Mouse (Mus musculus) megakaryocyte-erythroid progenitor cell, adult 5-6 weeks (primary cell): ENCODE data around the gene 6330403K07Rik. TPM values are rescaled to one million over a fixed set of nuclear protein-coding genes. Genes with fewer than 3 reads are reported as not detected.

Experiments
- ATAC-seq: replicated peaks from 2 replicates; pipeline ENCODE4 v1.8.0; 2016; ENCODE audit warnings: mild to moderate bottlenecking, inconsistent platforms; ENCODE audit not compliant: severe bottlenecking, poor library complexity, low FRiP score, low TSS enrichment
- total RNA-seq, 2 experiments: library from RNA; stranded (forward) in 1 of 2; stranded (reverse) in 1 of 2; fragments of 200-1000, 215-1000 nt in 1 of 2; fragments of >200 nt in 1 of 2; fragmentation: Nextera tagmentation in 1 of 2; gene quantifications; 2 replicates each; pipeline ENCODE4 v1.2.3; 2014 to 2017

The 6330403K07Rik gene
- total RNA-seq (2014; fragmentation: Nextera tagmentation), result not detected in 2 replicates
- total RNA-seq (2017), result not detected in 2 replicates

GRCm38 (mm10) chr11:71033163-71033761, at the start of gene 6330403K07Rik:
6330403K07Rik (minus strand) TSS chr11:71033513.
- 0 out of 2 replicates have a peak, but pooled peaks have one; percentile 35 for ATAC-seq

GRCm38 (mm10) chr11:71076342-71076741, 43.0 kb upstream of the 6330403K07Rik start:
- peak; percentile 81 for ATAC-seq

GRCm38 (mm10) chr11:71052554-71052953, 19.2 kb upstream of the 6330403K07Rik start:
- no peak for ATAC-seq

- ATAC-seq, result no peak
Measured at GRCm38 (mm10) chr11:71039526-71040298, 6.4 kb upstream of the 6330403K07Rik start.

GRCm38 (mm10) chr11:71032491-71033162, 686 bp downstream of the 6330403K07Rik start:
- no peak for ATAC-seq

GRCm38 (mm10) chr11:71032070-71032469, 1.2 kb downstream of the 6330403K07Rik start:
- ATAC-seq, result no peak

GRCm38 (mm10) chr11:71029403-71030118, 3.8 kb downstream of the 6330403K07Rik start:
- ATAC-seq, result no peak

GRCm38 (mm10) chr11:71028280-71028679, 5.0 kb downstream of the 6330403K07Rik start:
- ATAC-seq, result no peak

- ATAC-seq, result peak; percentile 98
Measured at GRCm38 (mm10) chr11:71019201-71020068, 13.9 kb downstream of the 6330403K07Rik start, which contains the start of the genes Mis12 and Derl2. Mis12 (plus strand) TSS chr11:71019611. Derl2 (minus strand) TSS chr11:71019841.

GRCm38 (mm10) chr11:71018416-71019200, 14.7 kb downstream of the 6330403K07Rik start:
- ATAC-seq, result no peak

- no peak for ATAC-seq
Measured at GRCm38 (mm10) chr11:71017051-71017450, 16.3 kb downstream of the 6330403K07Rik start.

GRCm38 (mm10) chr11:71012743-71013142, 20.6 kb downstream of the 6330403K07Rik start:
- no peak for ATAC-seq

GRCm38 (mm10) chr11:71008321-71008720, 25.0 kb downstream of the 6330403K07Rik start:
- no peak for ATAC-seq

GRCm38 (mm10) chr11:71007831-71008230, 25.5 kb downstream of the 6330403K07Rik start:
- ATAC-seq, result no peak

GRCm38 (mm10) chr11:71007026-71007425, 26.3 kb downstream of the 6330403K07Rik start:
- no peak for ATAC-seq

GRCm38 (mm10) chr11:71005046-71005445, 28.3 kb downstream of the 6330403K07Rik start:
- no peak for ATAC-seq

- peak; percentile 97 for ATAC-seq
Measured at GRCm38 (mm10) chr11:71004316-71004773, 29.0 kb downstream of the 6330403K07Rik start, which contains the start of gene Dhx33. Dhx33 (minus strand) TSS chr11:71004437.
